Mouse (Mus musculus): ENCODE results near the gene Cdh4. TPM values are rescaled to one million over a fixed set of nuclear protein-coding genes. Genes with fewer than 3 reads are reported as not detected.

Cdh4 gene
- total RNA-seq (2014; fragmentation: Nextera tagmentation) (not detected in 2 replicates), total RNA-seq (2017) (0.05 TPM in 1 of 2 replicates, not detected in the other), polyA plus RNA-seq (2012) (not detected in 2 replicates)

GRCm38 (mm10) chr2:179442191-179442540 is at the start of gene Cdh4:
Cdh4 (plus strand) TSS chr2:179442431.
- DNase-seq (ENCODE audit: low spot score) (no peak), ATAC-seq (ENCODE audit: extremely low read depth, insufficient number of reproducible peaks, low FRiP score, poor library complexity, severe bottlenecking) (no peak)
- peaks cover 88% of the 10 kb centered on the region for H3K9me3 ChIP-seq (replicated peaks)
- TF ChIP-seq CTCF (IDR thresholded peaks at IDR 0.05; ENCODE audit: low read depth, low read length), result no peak
- no peak for TF ChIP-seq TAL1 (conservative IDR thresholded peaks at IDR 0.05; ENCODE audit: low read depth, low read length)
- no peak for TF ChIP-seq GATA2 (IDR thresholded peaks at IDR 0.05; ENCODE audit: borderline replicate concordance, low read depth, low read length)
- no peak for TF ChIP-seq POLR2AphosphoS5 (IDR thresholded peaks at IDR 0.05; ENCODE audit: insufficient replicate concordance, low read depth, low read length)
- no peaks in the 10 kb centered on the region for H3K27me3 ChIP-seq (ENCODE audit: insufficient read depth, low read length)
- no peak within 1 kb of the TSS; the same call in 1 of the 2 replicates for H3K4me3 ChIP-seq (ENCODE audit: low read depth, low read length)
- no peaks in the 10 kb centered on the region for H3K4me1 ChIP-seq (ENCODE audit: insufficient read depth, low read depth, low read length)
- H3K36me3 ChIP-seq (replicated peaks), result no peaks in the 10 kb centered on the region

GRCm38 (mm10) chr2:179395442-179395841 is 46.8 kb upstream of the Cdh4 start:
- no peak for ATAC-seq (ENCODE audit: extremely low read depth, insufficient number of reproducible peaks, low FRiP score, poor library complexity, severe bottlenecking)
- DNase-seq (ENCODE audit: low spot score), result no peak
- Histone ChIP-seq H3K27me3 (ENCODE audit: insufficient read depth, low read length) (no peaks in the 10 kb centered on the region), H3K9me3 (replicated peaks) (peaks cover 82% of the 10 kb centered on the region), H3K4me3 (ENCODE audit: low read depth, low read length) (no peak overlapping the region), H3K4me1 (ENCODE audit: insufficient read depth, low read depth, low read length) (no peaks in the 10 kb centered on the region), H3K36me3 (replicated peaks) (no peaks in the 10 kb centered on the region)
- no peak for TF ChIP-seq TAL1 (conservative IDR thresholded peaks at IDR 0.05; ENCODE audit: low read depth, low read length)
- no peak for TF ChIP-seq GATA2 (IDR thresholded peaks at IDR 0.05; ENCODE audit: borderline replicate concordance, low read depth, low read length)
- no peak for TF ChIP-seq CTCF (IDR thresholded peaks at IDR 0.05; ENCODE audit: low read depth, low read length)
- no peak for TF ChIP-seq GATA1 (IDR thresholded peaks at IDR 0.05; ENCODE audit: borderline replicate concordance, low read length)
- TF ChIP-seq POLR2AphosphoS5 (IDR thresholded peaks at IDR 0.05; ENCODE audit: insufficient replicate concordance, low read depth, low read length), result no peak

GRCm38 (mm10) chr2:179399645-179400249 is 42.5 kb upstream of the Cdh4 start:
- H3K36me3 ChIP-seq (replicated peaks), result no peaks in the 10 kb centered on the region
- no peaks in the 10 kb centered on the region for H3K4me1 ChIP-seq (ENCODE audit: insufficient read depth, low read depth, low read length)
- H3K27me3 ChIP-seq (ENCODE audit: insufficient read depth, low read length), result no peaks in the 10 kb centered on the region
- DNase-seq (ENCODE audit: low spot score), result no peak
- no peak for ATAC-seq (ENCODE audit: extremely low read depth, insufficient number of reproducible peaks, low FRiP score, poor library complexity, severe bottlenecking)
- TF ChIP-seq POLR2AphosphoS5 (IDR thresholded peaks at IDR 0.05; ENCODE audit: insufficient replicate concordance, low read depth, low read length) (no peak), TAL1 (conservative IDR thresholded peaks at IDR 0.05; ENCODE audit: low read depth, low read length) (no peak), CTCF (IDR thresholded peaks at IDR 0.05; ENCODE audit: low read depth, low read length) (no peak), GATA1 (IDR thresholded peaks at IDR 0.05; ENCODE audit: borderline replicate concordance, low read length) (no peak), GATA2 (IDR thresholded peaks at IDR 0.05; ENCODE audit: borderline replicate concordance, low read depth, low read length) (no peak)
- H3K9me3 ChIP-seq (replicated peaks), result peaks cover 84% of the 10 kb centered on the region
- no peak overlapping the region for H3K4me3 ChIP-seq (ENCODE audit: low read depth, low read length)

GRCm38 (mm10) chr2:179410866-179411561 is 31.2 kb upstream of the Cdh4 start:
- Histone ChIP-seq H3K27me3 (ENCODE audit: insufficient read depth, low read length) (no peaks in the 10 kb centered on the region), H3K4me1 (ENCODE audit: insufficient read depth, low read depth, low read length) (no peaks in the 10 kb centered on the region), H3K36me3 (replicated peaks) (no peaks in the 10 kb centered on the region), H3K9me3 (replicated peaks) (peaks cover 69% of the 10 kb centered on the region), H3K4me3 (ENCODE audit: low read depth, low read length) (no peak overlapping the region)
- ATAC-seq (ENCODE audit: extremely low read depth, insufficient number of reproducible peaks, low FRiP score, poor library complexity, severe bottlenecking), result no peak
- TF ChIP-seq TAL1 (conservative IDR thresholded peaks at IDR 0.05; ENCODE audit: low read depth, low read length), result no peak
- no peak for DNase-seq (ENCODE audit: low spot score)

- H3K27me3 ChIP-seq (ENCODE audit: insufficient read depth, low read length), result no peaks in the 10 kb centered on the region
- peaks cover 70% of the 10 kb centered on the region for H3K9me3 ChIP-seq (replicated peaks)
- no peak for DNase-seq (ENCODE audit: low spot score)
- no peak for TF ChIP-seq GATA1 (IDR thresholded peaks at IDR 0.05; ENCODE audit: borderline replicate concordance, low read length)
- TF ChIP-seq GATA2 (IDR thresholded peaks at IDR 0.05; ENCODE audit: borderline replicate concordance, low read depth, low read length), result no peak
- no peaks in the 10 kb centered on the region for H3K4me1 ChIP-seq (ENCODE audit: insufficient read depth, low read depth, low read length)
- no peak overlapping the region for H3K4me3 ChIP-seq (ENCODE audit: low read depth, low read length)
- ATAC-seq (ENCODE audit: extremely low read depth, insufficient number of reproducible peaks, low FRiP score, poor library complexity, severe bottlenecking), result no peak
- no peaks in the 10 kb centered on the region for H3K36me3 ChIP-seq (replicated peaks)
Observed at GRCm38 (mm10) chr2:179412966-179413365, 29.3 kb upstream of the Cdh4 start.

GRCm38 (mm10) chr2:179414253-179414652 is 28.0 kb upstream of the Cdh4 start:
- ATAC-seq (ENCODE audit: extremely low read depth, insufficient number of reproducible peaks, low FRiP score, poor library complexity, severe bottlenecking), result no peak
- no peak for DNase-seq (ENCODE audit: low spot score)
- no peaks in the 10 kb centered on the region for H3K36me3 ChIP-seq (replicated peaks)
- H3K9me3 ChIP-seq (replicated peaks), result peaks cover 71% of the 10 kb centered on the region
- no peak for TF ChIP-seq CTCF (IDR thresholded peaks at IDR 0.05; ENCODE audit: low read depth, low read length)
- no peak for TF ChIP-seq POLR2AphosphoS5 (IDR thresholded peaks at IDR 0.05; ENCODE audit: insufficient replicate concordance, low read depth, low read length)
- TF ChIP-seq GATA2 (IDR thresholded peaks at IDR 0.05; ENCODE audit: borderline replicate concordance, low read depth, low read length), result no peak
- TF ChIP-seq TAL1 (conservative IDR thresholded peaks at IDR 0.05; ENCODE audit: low read depth, low read length), result no peak
- no peak for TF ChIP-seq GATA1 (IDR thresholded peaks at IDR 0.05; ENCODE audit: borderline replicate concordance, low read length)
- no peaks in the 10 kb centered on the region for H3K4me1 ChIP-seq (ENCODE audit: insufficient read depth, low read depth, low read length)
- H3K4me3 ChIP-seq (ENCODE audit: low read depth, low read length), result no peak overlapping the region
- H3K27me3 ChIP-seq (ENCODE audit: insufficient read depth, low read length), result no peaks in the 10 kb centered on the region
